ENCODE assay signal across 14 mouse cellular contexts in genomic region chr4:110155954-110156353, GRCm38 (mm10).
"Had no signal": no experiment of that assay in that cellular context is flagged by ENCODE, and none has a peak within 500 bp of the region (broad histone marks: within the 10 kb centered on the region; RNA-seq: fewer than 3 reads in every experiment).

No protein-coding gene starts in this region.

- H3K27ac ChIP-seq: kidney, postnatal 0 days; limb, embryonic 13.5 days; liver, embryonic 14.5 days had no signal

- H3K36me3 ChIP-seq: limb, embryonic 13.5 days had no signal

- H3K4me3 ChIP-seq: limb, embryonic 13.5 days had no signal

- H3K4me2 ChIP-seq: limb, embryonic 13.5 days had no signal

- DNase-seq: kidney, adult 11 months; kidney, adult 9 months; kidney, postnatal 36 days; layer of hippocampus, adult 9-11 months; layer of hippocampus, postnatal 36 days; lung, adult 18-20 months; retina, postnatal 1 day; right cerebral cortex, postnatal 4 days; spleen, adult 18-20 months; thymus, adult 2 months; thymus, postnatal 25 days had no signal

- H3K27me3 ChIP-seq: limb, embryonic 13.5 days had no signal

- H3K9ac ChIP-seq: limb, embryonic 13.5 days; liver, embryonic 14.5 days had no signal

- H3K9me3 ChIP-seq: limb, embryonic 13.5 days had no signal
